Mouse (Mus musculus) liver, embryonic 14.5 days (tissue): ENCODE results near the gene Junb. TPM values are rescaled to one million over a fixed set of nuclear protein-coding genes. Genes with fewer than 3 reads are reported as not detected.

Experiments
- ATAC-seq: fragments of 200-750 bp; cut with Nextera tagmentation; 2 replicates; pipeline ENCODE4 v1.8.0; 2017; ENCODE audit warnings: moderate number of reproducible peaks, mild to moderate bottlenecking, moderate library complexity; ENCODE audit not compliant: insufficient read depth
- DNase-seq, 3 experiments: peaks; one replicate each; pipeline ENCODE4 v3.0.0-alpha.2; 2012 to 2013; ENCODE audit warnings: low read depth in 3 of 3, low spot score in 3 of 3
- H3K27ac ChIP-seq: fragments of 300-500 bp; sonication (generic); 2 replicates; pipeline ENCODE4 v1.5.1; 2014; ENCODE audit warnings: moderate library complexity, mild to moderate bottlenecking, control low read depth, inconsistent platforms
- H3K27me3 ChIP-seq: fragments of 300-500 bp; sonication (generic); 2 replicates; pipeline ENCODE4 v1.6.1; 2014; ENCODE audit warnings: mild to moderate bottlenecking, low read length, moderate library complexity; ENCODE audit not compliant: control insufficient read depth, insufficient read depth
- H3K36me3 ChIP-seq: fragments of 300-500 bp; sonication (generic); replicated peaks from 2 replicates; pipeline ENCODE4 v1.6.1; 2014; ENCODE audit warnings: low read depth; ENCODE audit not compliant: control insufficient read depth, insufficient read depth
- H3K4me1 ChIP-seq, 2 experiments: fragments of 200-500 bp in 1 of 2; fragments of 300-500 bp in 1 of 2; sonication (generic) in 1 of 2; replicated peaks; 2 replicates each; pipeline ENCODE4 v1.6.1; 2012 to 2014; ENCODE audit warnings: antibody characterized with exemption in 1 of 2, inconsistent platforms in 1 of 2, low read length in 1 of 2; ENCODE audit not compliant: control insufficient read depth in 2 of 2, insufficient read depth in 2 of 2
- H3K4me2 ChIP-seq: fragments of 300-500 bp; sonication (generic); 2 replicates; pipeline ENCODE4 v1.6.1; 2014; ENCODE audit warnings: low read depth, mild to moderate bottlenecking, control low read depth, moderate library complexity
- H3K4me3 ChIP-seq, 2 experiments: fragments of 200-500 bp in 1 of 2; fragments of 300-500 bp in 1 of 2; sonication (generic) in 1 of 2; 2 replicates each; pipeline ENCODE4 v1.5.1; 2012 to 2014; ENCODE audit warnings: low read depth in 2 of 2, low read length in 2 of 2, mild to moderate bottlenecking in 2 of 2, control low read depth in 1 of 2, inconsistent platforms in 1 of 2, moderate library complexity in 1 of 2; ENCODE audit not compliant: insufficient read depth in 1 of 2
- H3K9ac ChIP-seq: fragments of 300-500 bp; sonication (generic); replicated peaks from 2 replicates; pipeline ENCODE4 v1.6.1; 2014; ENCODE audit warnings: mild to moderate bottlenecking, control low read depth, moderate library complexity
- H3K9me3 ChIP-seq: fragments of 300-500 bp; sonication (generic); 2 replicates; pipeline ENCODE4 v1.6.1; 2016; ENCODE audit warnings: low read length, mixed read lengths; ENCODE audit not compliant: control insufficient read depth
- CTCF ChIP-seq: IDR thresholded peaks from 2 replicates; pipeline ENCODE4 v1.5.1; 2016; ENCODE audit warnings: antibody characterized with exemption, low read depth, control low read depth
- EP300 ChIP-seq: IDR thresholded peaks from 2 replicates; pipeline ENCODE4 v1.6.1; 2016; ENCODE audit warnings: antibody characterized with exemption, low read depth
- WGBS: fragments of 180-500 bp; shearing (Covaris S2); extraction: QIAGEN DNeasy Blood & Tissue Kit; methylation state at CpG from one replicate; pipeline ENCODE4 v1.1.7; 2014; ENCODE audit not compliant: insufficient replicate concordance; 5-methylcytosine and 5-hydroxymethylcytosine counted together
- polyA plus RNA-seq, 2 experiments: library from polyadenylated mRNA; depleted of rRNA in 1 of 2; stranded (reverse) in 1 of 2; unstranded in 1 of 2; fragments of >200 nt; fragmentation: Nextera tagmentation in 1 of 2; extraction: Ambion mirVana in 1 of 2; gene quantifications; 2 replicates each; pipeline versions ENCODE4 v1.2.1 to v1.2.3; 2012 to 2014

Junb gene
- polyA plus RNA-seq, 2 experiments: 8.3 to 10.5 TPM

GRCm38 (mm10) chr8:84965731-84966291, 12.7 kb downstream of the Junb start:
- H3K27me3 ChIP-seq: no peaks in the 10 kb centered on the region
- WGBS: under 1% methylated on average over 41 of the region's 41 CpGs
- H3K4me2 ChIP-seq: peak overlapping the region; percentile 95
- peaks cover 28 to 36% of the 10 kb centered on the region in 2 experiments for H3K4me1 ChIP-seq
- ATAC-seq (peak; percentile 75), DNase-seq (peak; percentile 95 to 96 (median 95))
- peak; percentile 10; the same call in 1 of the 2 replicates for TF ChIP-seq CTCF
- no peak for TF ChIP-seq EP300
- peak overlapping the region; percentile 86 for H3K9ac ChIP-seq
- H3K9me3 ChIP-seq: no peaks in the 10 kb centered on the region
- peak overlapping the region; percentile 84 to 91 for H3K4me3 ChIP-seq
- H3K27ac ChIP-seq: peak overlapping the region; percentile 88
- H3K36me3 ChIP-seq: peaks cover 29% of the 10 kb centered on the region

- 65% methylated on average over 4 of the region's 4 CpGs for whole genome bisulfite sequencing
- H3K9me3 ChIP-seq: no peaks in the 10 kb centered on the region
- H3K27ac ChIP-seq: no peak overlapping the region
- H3K27me3 ChIP-seq: no peaks in the 10 kb centered on the region
- ATAC-seq (no peak), DNase-seq (no peak)
- H3K9ac ChIP-seq: no peak overlapping the region
- peaks cover 28 to 36% of the 10 kb centered on the region in 2 experiments for H3K4me1 ChIP-seq
- H3K4me2 ChIP-seq: peak overlapping the region; percentile 95
- peaks cover 30% of the 10 kb centered on the region for H3K36me3 ChIP-seq
- no peak overlapping the region for H3K4me3 ChIP-seq
- TF ChIP-seq CTCF: peak; percentile 53
- no peak for TF ChIP-seq EP300
Measured at GRCm38 (mm10) chr8:84963952-84964351, 14.6 kb downstream of the Junb start.

- Histone ChIP-seq H3K27ac (no peak overlapping the region), H3K4me2 (no peak overlapping the region), H3K4me3 (no peak overlapping the region), H3K27me3 (no peaks in the 10 kb centered on the region), H3K36me3 (peaks cover 43% of the 10 kb centered on the region), H3K9ac (no peak overlapping the region), H3K9me3 (no peaks in the 10 kb centered on the region), H3K4me1 (peaks cover 0 to 6% of the 10 kb centered on the region in 2 experiments)
- no peak for TF ChIP-seq CTCF
- 79% methylated on average over 7 of the region's 7 CpGs for WGBS
- ATAC-seq: no peak
- no peak for DNase-seq
Measured at GRCm38 (mm10) chr8:84959811-84960210, 18.7 kb downstream of the Junb start.

- H3K9me3 ChIP-seq: no peaks in the 10 kb centered on the region
- peaks cover 29% of the 10 kb centered on the region for H3K36me3 ChIP-seq
- H3K4me2 ChIP-seq: no peak overlapping the region
- no peak for ATAC-seq
- peaks cover 0 to 3% of the 10 kb centered on the region in 2 experiments; a peak in 2 of 4 replicates for H3K4me1 ChIP-seq
- peak; percentile 93 for TF ChIP-seq CTCF
- no peak for TF ChIP-seq EP300
- H3K27ac ChIP-seq: no peak overlapping the region
- no peak for DNase-seq
- no peak overlapping the region for H3K4me3 ChIP-seq
- no peak overlapping the region for H3K9ac ChIP-seq
- 40% methylated on average over 2 of the region's 2 CpGs for whole genome bisulfite sequencing
- peaks cover 8% of the 10 kb centered on the region; the same call in 1 of the 2 replicates for H3K27me3 ChIP-seq
Measured at GRCm38 (mm10) chr8:84956768-84957167, 21.8 kb downstream of the Junb start.

DNA sequence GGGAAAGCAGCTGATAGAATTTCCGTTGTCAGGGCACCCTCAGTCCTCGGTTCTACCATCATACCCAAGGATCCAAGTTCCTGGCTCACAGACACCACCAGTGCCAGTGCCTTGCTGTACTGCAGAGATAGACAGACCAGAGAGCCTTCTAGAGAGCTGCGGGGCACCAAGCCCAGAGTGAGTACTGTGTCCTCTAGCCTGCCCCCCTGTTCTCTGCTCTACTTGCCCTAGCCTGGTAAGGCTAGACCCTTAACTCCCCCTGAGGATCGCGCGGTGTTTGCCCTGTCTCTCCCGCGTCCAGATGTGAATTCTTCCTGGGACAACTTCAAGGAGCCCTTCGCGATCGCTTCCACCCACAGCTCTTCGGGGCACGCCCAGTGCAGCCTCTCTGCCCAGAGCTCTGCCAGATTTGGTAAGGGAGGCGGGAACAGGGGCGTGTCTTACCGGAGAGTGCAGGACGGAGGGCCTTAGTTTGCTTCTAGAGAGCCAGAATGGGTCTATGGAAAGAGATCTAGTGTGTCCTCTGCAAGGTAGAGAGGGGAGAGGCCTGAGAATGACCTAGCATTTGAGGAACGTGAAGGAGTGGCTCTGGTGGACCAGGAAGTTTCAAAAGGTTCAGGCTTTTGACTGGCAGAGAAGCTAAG, 25.8 kb downstream of the Junb start:
- no peak for TF ChIP-seq EP300
- Histone ChIP-seq H3K27me3 (peaks cover 21% of the 10 kb centered on the region), H3K4me1 (peaks cover 0 to 3% of the 10 kb centered on the region in 2 experiments; a peak in 2 of 4 replicates), H3K27ac (no peak overlapping the region), H3K9me3 (no peaks in the 10 kb centered on the region), H3K4me3 (no peak overlapping the region), H3K36me3 (peaks cover 4% of the 10 kb centered on the region), H3K4me2 (no peak overlapping the region), H3K9ac (no peak overlapping the region)
- WGBS: 5% methylated on average over 18 of the region's 18 CpGs
- DNase-seq (no peak), ATAC-seq (peak; percentile 33; the same call in 1 of the 2 replicates)
